Mouse (Mus musculus): Measurements from ENCODE around the gene Chka. TPM values are rescaled to one million over a fixed set of nuclear protein-coding genes. Genes with fewer than 3 reads are reported as not detected.

The Chka gene
- polyA plus RNA-seq, 1 experiment = 75.9 TPM

- Histone ChIP-seq H3K4me3 (replicated peaks; ENCODE audit: extremely low read depth, low read depth, low read length) (no peak overlapping the region), H3K4me1 (ENCODE audit: control insufficient read depth, insufficient read depth, low read length) (peaks cover 4% of the 10 kb centered on the region)
- TF ChIP-seq CTCF (IDR thresholded peaks at IDR 0.05; ENCODE audit: insufficient read depth, low read length) (no peak), POLR2A (IDR thresholded peaks at IDR 0.05; ENCODE audit: borderline replicate concordance, extremely low read depth, low read depth, low read length) (no peak)
- WGBS = 70% methylated on average over 7 of the region's 7 CpGs
- no peak for DNase-seq
Observed at GRCm38 (mm10) chr19:3875045-3875444, 23.5 kb downstream of the Chka start.

GRCm38 (mm10) chr19:3880054-3880848 lies 28.7 kb downstream of the Chka start:
- Histone ChIP-seq H3K4me1 (ENCODE audit: control insufficient read depth, insufficient read depth, low read length) (peaks cover 9% of the 10 kb centered on the region), H3K4me3 (replicated peaks; ENCODE audit: extremely low read depth, low read depth, low read length) (no peak overlapping the region)
- DNase-seq = no peak
- no peak for TF ChIP-seq CTCF (IDR thresholded peaks at IDR 0.05; ENCODE audit: insufficient read depth, low read length)
- no peak for TF ChIP-seq POLR2A (IDR thresholded peaks at IDR 0.05; ENCODE audit: borderline replicate concordance, extremely low read depth, low read depth, low read length)
- 55% methylated on average over 6 of the region's 6 CpGs for WGBS

- no peak for DNase-seq
- 69% methylated on average over 4 of the region's 4 CpGs for WGBS
- TF ChIP-seq CTCF (IDR thresholded peaks at IDR 0.05; ENCODE audit: insufficient read depth, low read length) (no peak), POLR2A (IDR thresholded peaks at IDR 0.05; ENCODE audit: borderline replicate concordance, extremely low read depth, low read depth, low read length) (no peak)
- Histone ChIP-seq H3K4me3 (replicated peaks; ENCODE audit: extremely low read depth, low read depth, low read length) (no peak overlapping the region), H3K4me1 (ENCODE audit: control insufficient read depth, insufficient read depth, low read length) (peaks cover 9% of the 10 kb centered on the region)
Observed at GRCm38 (mm10) chr19:3882214-3882613, 30.6 kb downstream of the Chka start.

GRCm38 (mm10) chr19:3884325-3884990 lies 32.9 kb downstream of the Chka start:
- no peak for DNase-seq
- H3K4me1 ChIP-seq (ENCODE audit: control insufficient read depth, insufficient read depth, low read length) = peaks cover 9% of the 10 kb centered on the region
- TF ChIP-seq CTCF (IDR thresholded peaks at IDR 0.05; ENCODE audit: insufficient read depth, low read length) (no peak), POLR2A (IDR thresholded peaks at IDR 0.05; ENCODE audit: borderline replicate concordance, extremely low read depth, low read depth, low read length) (no peak)
- H3K4me3 ChIP-seq (replicated peaks; ENCODE audit: extremely low read depth, low read depth, low read length) = no peak overlapping the region
- 45% methylated on average over 6 of the region's 6 CpGs for WGBS

GRCm38 (mm10) chr19:3889096-3889495 lies 37.5 kb downstream of the Chka start:
- WGBS = 90% methylated on average over 5 of the region's 5 CpGs
- no peak for DNase-seq
- Histone ChIP-seq H3K4me3 (replicated peaks; ENCODE audit: extremely low read depth, low read depth, low read length) (no peak overlapping the region), H3K4me1 (ENCODE audit: control insufficient read depth, insufficient read depth, low read length) (no peaks in the 10 kb centered on the region; the same call in 1 of the 2 replicates)
- TF ChIP-seq CTCF (IDR thresholded peaks at IDR 0.05; ENCODE audit: insufficient read depth, low read length) = no peak
- TF ChIP-seq POLR2A (IDR thresholded peaks at IDR 0.05; ENCODE audit: borderline replicate concordance, extremely low read depth, low read depth, low read length) = no peak

GRCm38 (mm10) chr19:3890181-3890580 lies 38.6 kb downstream of the Chka start:
- TF ChIP-seq CTCF (IDR thresholded peaks at IDR 0.05; ENCODE audit: insufficient read depth, low read length) = peak; percentile 64; the same call in 1 of the 2 replicates
- TF ChIP-seq POLR2A (IDR thresholded peaks at IDR 0.05; ENCODE audit: borderline replicate concordance, extremely low read depth, low read depth, low read length) = no peak
- no peaks in the 10 kb centered on the region; the same call in 1 of the 2 replicates for H3K4me1 ChIP-seq (ENCODE audit: control insufficient read depth, insufficient read depth, low read length)
- WGBS = 64% methylated on average over 8 of the region's 8 CpGs
- DNase-seq = no peak
- no peak overlapping the region for H3K4me3 ChIP-seq (replicated peaks; ENCODE audit: extremely low read depth, low read depth, low read length)

- no peak for DNase-seq
- 73% methylated on average over 4 of the region's 4 CpGs for WGBS
- Histone ChIP-seq H3K4me1 (ENCODE audit: control insufficient read depth, insufficient read depth, low read length) (no peaks in the 10 kb centered on the region), H3K4me3 (replicated peaks; ENCODE audit: extremely low read depth, low read depth, low read length) (no peak overlapping the region)
- TF ChIP-seq POLR2A (IDR thresholded peaks at IDR 0.05; ENCODE audit: borderline replicate concordance, extremely low read depth, low read depth, low read length) (no peak), CTCF (IDR thresholded peaks at IDR 0.05; ENCODE audit: insufficient read depth, low read length) (no peak)
Observed at GRCm38 (mm10) chr19:3893545-3894116, 42.1 kb downstream of the Chka start.

- TF ChIP-seq POLR2A (IDR thresholded peaks at IDR 0.05; ENCODE audit: borderline replicate concordance, extremely low read depth, low read depth, low read length) (no peak), CTCF (IDR thresholded peaks at IDR 0.05; ENCODE audit: insufficient read depth, low read length) (no peak)
- no peak for DNase-seq
- Histone ChIP-seq H3K4me1 (ENCODE audit: control insufficient read depth, insufficient read depth, low read length) (no peaks in the 10 kb centered on the region), H3K4me3 (replicated peaks; ENCODE audit: extremely low read depth, low read depth, low read length) (no peak overlapping the region)
- WGBS = 90% methylated on average over 2 of the region's 2 CpGs
Observed at GRCm38 (mm10) chr19:3894294-3894693, 42.7 kb downstream of the Chka start.

- 46% methylated on average over 3 of the region's 3 CpGs for WGBS
- no peaks in the 10 kb centered on the region for H3K4me1 ChIP-seq (ENCODE audit: control insufficient read depth, insufficient read depth, low read length)
- H3K4me3 ChIP-seq (replicated peaks; ENCODE audit: extremely low read depth, low read depth, low read length) = no peak overlapping the region
- DNase-seq = no peak
- TF ChIP-seq POLR2A (IDR thresholded peaks at IDR 0.05; ENCODE audit: borderline replicate concordance, extremely low read depth, low read depth, low read length) (no peak), CTCF (IDR thresholded peaks at IDR 0.05; ENCODE audit: insufficient read depth, low read length) (no peak)
Observed at GRCm38 (mm10) chr19:3895171-3895631, 43.6 kb downstream of the Chka start.

Data from lung, adult 2 months (tissue).